Comparison of ENCODE assay signal across 12 mouse cellular contexts in genomic region chr6:97952845-97953244, GRCm38 (mm10).
A peak's percentile ranks its signal among the peaks of the same experiment; 100 is the strongest.
DNase-seq lines count a peak whose midpoint lies in the region; ATAC-seq lines count a peak whose summit lies in the region.
"Had no signal": no experiment of that assay in that cellular context is flagged by ENCODE, and none has a peak within 500 bp of the region (broad histone marks: within the 10 kb centered on the region; RNA-seq: fewer than 3 reads in every experiment).

No protein-coding gene starts in this region.

- intact Hi-C loops in heart, postnatal 25 days (cut with DNase I): no loop called here

- peak; percentile 71 for ATAC-seq in heart, embryonic 14.5 days (ENCODE audit: insufficient number of reproducible peaks, insufficient read depth, low FRiP score, low read depth)
- ATAC-seq in lung, embryonic 16.5 days (ENCODE audit: low read depth): peak; percentile 47
- no peak for ATAC-seq in kidney, embryonic 15.5 days (replicated peaks; ENCODE audit: low FRiP score)
- ATAC-seq: intestine, embryonic 16.5 days had no signal

- DNase-seq in heart, postnatal 25 days (ENCODE audit: low spot score): no peak
- DNase-seq in ES-CJ7 (ENCODE audit: low read depth, low spot score): peak; percentile 53
- peak; percentile 62 for DNase-seq in adrenal gland, adult 8-10 months
- DNase-seq in ovary, postnatal 10 days (ENCODE audit: low spot score): no peak
- no peak for DNase-seq in urinary bladder, postnatal 36 days (ENCODE audit: low spot score in 2 of 2)
- DNase-seq: cerebellum, postnatal 36 days; lung, embryonic 14.5 days had no signal

- H3K27me3 ChIP-seq in heart, embryonic 14.5 days (ENCODE audit: control insufficient read depth, insufficient read depth, low read length): no peaks in the 10 kb centered on the region
- no peaks in the 10 kb centered on the region for H3K27me3 ChIP-seq in lung, embryonic 16.5 days (ENCODE audit: control insufficient read depth, insufficient read depth, low read depth, low read length)
- no peaks in the 10 kb centered on the region for H3K27me3 ChIP-seq in kidney, embryonic 15.5 days

- no peak overlapping the region for H3K4me3 ChIP-seq in heart, embryonic 14.5 days (ENCODE audit: control insufficient read depth in 1 of 2, insufficient read depth in 1 of 2, low read depth in 1 of 2, low read length in 2 of 2)
- H3K4me3 ChIP-seq in lung, embryonic 16.5 days (ENCODE audit: low read length): no peak overlapping the region
- no peak overlapping the region for H3K4me3 ChIP-seq in kidney, embryonic 15.5 days (replicated peaks)
- H3K4me3 ChIP-seq: erythroblast, embryonic 14.5 days had no signal

- no peak overlapping the region for H3K4me2 ChIP-seq in heart, embryonic 14.5 days (ENCODE audit: low read length)
- no peak overlapping the region for H3K4me2 ChIP-seq in lung, embryonic 16.5 days (ENCODE audit: low read depth, low read length)
- no peak overlapping the region for H3K4me2 ChIP-seq in kidney, embryonic 15.5 days
- H3K4me2 ChIP-seq: lung, embryonic 14.5 days had no signal

- H3K9ac ChIP-seq in heart, embryonic 14.5 days (ENCODE audit: low read length): no peak overlapping the region
- no peak overlapping the region for H3K9ac ChIP-seq in lung, embryonic 16.5 days (ENCODE audit: low read length)
- H3K9ac ChIP-seq in kidney, embryonic 15.5 days: no peak overlapping the region
- H3K9ac ChIP-seq: lung, embryonic 14.5 days had no signal

- WGBS in heart, embryonic 14.5 days: 43% methylated on average over 8 of the region's 8 CpGs
- 71% methylated on average over 8 of the region's 8 CpGs for WGBS in lung, embryonic 16.5 days
- 82% methylated on average over 8 of the region's 8 CpGs for WGBS in kidney, embryonic 15.5 days

- H3K36me3 ChIP-seq in heart, embryonic 14.5 days (ENCODE audit: control insufficient read depth, insufficient read depth, low read length): no peaks in the 10 kb centered on the region
- H3K36me3 ChIP-seq in lung, embryonic 16.5 days (ENCODE audit: control insufficient read depth, insufficient read depth, low read length): no peaks in the 10 kb centered on the region
- H3K36me3 ChIP-seq in kidney, embryonic 15.5 days: no peaks in the 10 kb centered on the region

- no peak overlapping the region for H3K27ac ChIP-seq in heart, embryonic 14.5 days (replicated peaks in 1 of 2; ENCODE audit: control insufficient read depth in 1 of 2, insufficient read depth in 1 of 2, low read depth in 2 of 2, low read length in 2 of 2)
- no peak overlapping the region for H3K27ac ChIP-seq in lung, embryonic 16.5 days (ENCODE audit: low read length)
- no peak overlapping the region for H3K27ac ChIP-seq in kidney, embryonic 15.5 days

- H3K4me1 ChIP-seq in heart, embryonic 14.5 days (ENCODE audit: control insufficient read depth in 2 of 2, insufficient read depth in 2 of 2, low read length in 2 of 2): peaks cover 4 to 30% of the 10 kb centered on the region in 2 experiments
- no peaks in the 10 kb centered on the region for H3K4me1 ChIP-seq in lung, embryonic 16.5 days (replicated peaks; ENCODE audit: control insufficient read depth, insufficient read depth, low read length)
- H3K4me1 ChIP-seq in kidney, embryonic 15.5 days: peaks cover 14% of the 10 kb centered on the region; the same call in 1 of the 2 replicates

- no peaks in the 10 kb centered on the region for H3K9me3 ChIP-seq in heart, embryonic 14.5 days (ENCODE audit: control insufficient read depth, low read length)
- no peaks in the 10 kb centered on the region for H3K9me3 ChIP-seq in lung, embryonic 16.5 days (ENCODE audit: control insufficient read depth, low read length)
- no peaks in the 10 kb centered on the region for H3K9me3 ChIP-seq in kidney, embryonic 15.5 days (replicated peaks)

Comparison
In these comparisons a context has a peak if more than half of its experiments do, and no peak if none do; other contexts are left out.
1. DNase-seq: peak in ES-CJ7 (single experiment) and adrenal gland, adult 8-10 months (single experiment); none in heart, postnatal 25 days (single experiment), ovary, postnatal 10 days (single experiment) and urinary bladder, postnatal 36 days (0 of 2).